Mouse (Mus musculus): ENCODE data around the gene Zfyve9. TPM values are rescaled to one million over a fixed set of nuclear protein-coding genes. Genes with fewer than 3 reads are reported as not detected.

The Zfyve9 gene
- 3.3 and 3.4 TPM in 2 replicates for polyA plus RNA-seq (2016; fragmentation: Nextera tagmentation; extraction: Ambion mirVana)

GRCm38 (mm10) chr4:108780057-108780863, at the start of gene Zfyve9:
Zfyve9 (minus strand) TSS chr4:108780798.
- Histone ChIP-seq H3K27ac (peak within 1 kb of the TSS; percentile 99), H3K4me1 (peaks cover 7% of the 10 kb centered on the region; the same call in 1 of the 2 replicates), H3K9me3 (no peaks in the 10 kb centered on the region), H3K36me3 (no peaks in the 10 kb centered on the region), H3K27me3 (ENCODE audit: insufficient read depth, poor library complexity, severe bottlenecking) (no peaks in the 10 kb centered on the region), H3K4me3 (peak within 1 kb of the TSS; percentile 93)
- under 1% methylated on average over 93 of the region's 111 CpGs for WGBS
- DNase-seq (ENCODE audit: low spot score): peak; percentile 84

GRCm38 (mm10) chr4:108826643-108827042, 46.0 kb upstream of the Zfyve9 start:
- H3K36me3 ChIP-seq: peaks cover 81% of the 10 kb centered on the region

DNA sequence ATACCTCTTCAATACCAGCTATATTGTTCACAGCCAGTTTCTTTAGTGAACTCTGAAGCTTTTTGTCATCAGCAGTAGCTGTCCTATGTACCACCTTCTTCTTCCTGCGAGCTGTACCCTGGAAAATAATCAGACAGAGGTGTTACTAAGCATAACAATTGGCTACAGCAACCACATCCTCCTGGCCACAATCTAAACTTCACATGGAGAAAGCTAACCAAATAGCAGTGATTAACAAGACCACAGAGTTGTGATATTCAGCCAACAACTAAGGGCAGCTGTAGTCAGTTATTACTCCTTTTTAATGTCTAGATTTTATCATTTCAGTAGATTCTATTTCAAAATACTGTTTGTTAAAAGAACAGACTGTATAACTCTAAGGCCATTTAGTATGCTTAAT, 45.5 kb upstream of the Zfyve9 start:
- DNase-seq (ENCODE audit: low spot score): no peak
- Histone ChIP-seq H3K27me3 (ENCODE audit: insufficient read depth, poor library complexity, severe bottlenecking) (no peaks in the 10 kb centered on the region), H3K4me1 (no peaks in the 10 kb centered on the region), H3K27ac (no peak overlapping the region), H3K9me3 (no peaks in the 10 kb centered on the region), H3K36me3 (peaks cover 86% of the 10 kb centered on the region), H3K4me3 (no peak overlapping the region)
- WGBS: 73% methylated on average over 1 of the region's 1 CpGs

More at GRCm38 (mm10) chr4:108826643-108827042, 46.0 kb upstream of the Zfyve9 start:
- WGBS: 90% methylated on average over 2 of the region's 2 CpGs
- no peak overlapping the region for H3K27ac ChIP-seq
- H3K9me3 ChIP-seq: no peaks in the 10 kb centered on the region
- peaks cover under 1% of the 10 kb centered on the region; the same call in 1 of the 2 replicates for H3K4me1 ChIP-seq
- H3K27me3 ChIP-seq (ENCODE audit: insufficient read depth, poor library complexity, severe bottlenecking): no peaks in the 10 kb centered on the region
- H3K4me3 ChIP-seq: no peak overlapping the region
- DNase-seq (ENCODE audit: low spot score): no peak

DNA sequence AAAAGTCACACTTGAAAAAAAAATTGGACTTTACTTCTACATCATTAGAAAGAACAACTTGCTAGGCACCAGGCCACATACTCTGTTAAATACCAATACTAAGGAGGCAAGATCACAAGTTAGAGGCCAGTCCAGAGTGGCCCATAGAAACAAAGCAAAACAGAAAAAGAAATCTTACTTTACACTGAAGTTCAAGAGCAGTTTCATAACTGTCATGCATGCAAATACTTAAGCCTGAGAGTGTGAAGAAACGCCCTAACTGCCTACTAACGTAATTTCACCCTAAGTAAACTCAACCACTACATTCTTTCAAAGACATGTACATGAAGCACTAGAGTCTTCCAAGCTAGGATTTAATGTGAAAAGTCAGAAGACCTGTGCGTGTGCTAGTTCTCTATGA, 45.1 kb upstream of the Zfyve9 start:
- H3K4me3 ChIP-seq: no peak overlapping the region
- no peaks in the 10 kb centered on the region for H3K4me1 ChIP-seq
- H3K27ac ChIP-seq: no peak overlapping the region
- H3K36me3 ChIP-seq: peaks cover 90% of the 10 kb centered on the region
- WGBS: 93% methylated on average over 3 of the region's 3 CpGs
- H3K27me3 ChIP-seq (ENCODE audit: insufficient read depth, poor library complexity, severe bottlenecking): no peaks in the 10 kb centered on the region
- no peaks in the 10 kb centered on the region for H3K9me3 ChIP-seq
- no peak for DNase-seq (ENCODE audit: low spot score)

DNA sequence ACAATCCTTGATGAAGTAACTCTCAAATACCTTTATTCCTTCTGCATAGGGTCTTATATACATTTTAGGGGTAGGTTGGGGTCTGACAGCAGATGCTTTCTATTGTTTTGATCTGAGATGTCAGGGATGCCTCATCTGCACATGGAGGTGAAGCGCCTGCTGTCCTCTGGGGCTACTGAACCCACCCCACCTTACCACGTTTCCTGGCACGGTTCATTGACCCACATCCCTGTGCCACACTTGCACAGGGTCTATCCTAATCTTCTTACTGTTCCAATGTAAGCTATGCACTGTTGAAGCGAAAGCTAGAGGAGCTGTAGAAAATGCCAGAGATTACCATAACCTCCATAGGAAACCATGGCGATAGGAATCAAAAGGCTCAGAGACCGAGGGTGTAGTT, 31.0 kb upstream of the Zfyve9 start:
- 76% methylated on average over 6 of the region's 6 CpGs for WGBS
- no peak overlapping the region for H3K27ac ChIP-seq
- H3K9me3 ChIP-seq: no peaks in the 10 kb centered on the region
- H3K4me3 ChIP-seq: no peak overlapping the region
- no peaks in the 10 kb centered on the region for H3K27me3 ChIP-seq (ENCODE audit: insufficient read depth, poor library complexity, severe bottlenecking)
- no peaks in the 10 kb centered on the region for H3K4me1 ChIP-seq
- peaks cover 12% of the 10 kb centered on the region; the same call in 1 of the 2 replicates for H3K36me3 ChIP-seq
- no peak for DNase-seq (ENCODE audit: low spot score)

DNA sequence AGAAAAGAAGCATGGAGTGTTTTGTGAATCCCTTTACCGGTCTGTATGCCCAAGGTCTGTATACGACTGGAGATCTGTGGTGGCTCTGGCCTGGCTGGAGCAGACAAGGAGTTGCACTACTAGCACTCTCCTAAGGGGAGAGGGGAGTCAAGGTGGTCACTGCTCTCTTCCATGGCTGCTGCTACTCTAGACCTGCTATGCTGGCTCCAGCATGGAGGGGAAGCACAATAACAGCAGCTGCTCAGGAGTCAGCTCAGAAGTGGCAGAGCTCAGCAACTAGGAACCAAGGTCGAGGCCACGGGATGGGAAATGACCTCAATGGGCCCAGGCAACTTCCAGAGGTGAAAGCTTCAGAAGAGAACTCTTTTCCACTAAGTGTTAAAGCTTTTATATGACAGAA, 30.5 kb upstream of the Zfyve9 start:
- Histone ChIP-seq H3K27ac (no peak overlapping the region), H3K4me1 (no peaks in the 10 kb centered on the region), H3K36me3 (peaks cover 12% of the 10 kb centered on the region; the same call in 1 of the 2 replicates), H3K9me3 (no peaks in the 10 kb centered on the region), H3K4me3 (no peak overlapping the region), H3K27me3 (ENCODE audit: insufficient read depth, poor library complexity, severe bottlenecking) (no peaks in the 10 kb centered on the region)
- no peak for DNase-seq (ENCODE audit: low spot score)
- WGBS: 50% methylated on average over 4 of the region's 4 CpGs

DNA sequence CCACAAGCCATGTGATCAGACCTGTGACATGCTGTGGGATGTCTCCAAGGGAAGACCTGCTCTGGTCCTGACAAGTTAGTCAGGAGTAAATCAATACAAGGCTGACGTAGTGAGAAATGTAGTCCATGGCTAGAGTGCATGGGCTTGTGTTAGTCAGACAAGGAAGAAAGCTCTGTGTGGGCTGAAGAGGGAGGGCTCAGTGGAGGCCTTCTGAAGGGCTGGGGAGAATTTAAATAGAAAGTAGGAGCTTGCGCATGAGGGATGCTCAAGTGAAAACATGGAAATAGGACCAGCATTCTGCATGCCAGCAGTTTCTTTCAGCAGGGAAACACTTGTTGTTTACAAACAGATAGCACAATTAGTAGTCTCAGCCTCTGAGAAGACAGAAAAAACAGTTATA, 22.9 kb upstream of the Zfyve9 start:
- no peak for DNase-seq (ENCODE audit: low spot score)
- no peaks in the 10 kb centered on the region for H3K36me3 ChIP-seq
- no peak overlapping the region for H3K27ac ChIP-seq
- WGBS: 83% methylated on average over 2 of the region's 2 CpGs
- no peak overlapping the region for H3K4me3 ChIP-seq
- no peaks in the 10 kb centered on the region for H3K27me3 ChIP-seq (ENCODE audit: insufficient read depth, poor library complexity, severe bottlenecking)
- H3K9me3 ChIP-seq: no peaks in the 10 kb centered on the region
- no peaks in the 10 kb centered on the region for H3K4me1 ChIP-seq

- Histone ChIP-seq H3K36me3 (no peaks in the 10 kb centered on the region), H3K27ac (no peak overlapping the region), H3K27me3 (ENCODE audit: insufficient read depth, poor library complexity, severe bottlenecking) (no peaks in the 10 kb centered on the region), H3K4me1 (peaks cover 4% of the 10 kb centered on the region; the same call in 1 of the 2 replicates), H3K4me3 (no peak overlapping the region), H3K9me3 (no peaks in the 10 kb centered on the region)
- 45% methylated on average over 2 of the region's 2 CpGs for WGBS
- no peak for DNase-seq (ENCODE audit: low spot score)
These were observed 17.7 kb upstream of the Zfyve9 start for GRCm38 (mm10) chr4:108798083-108798830.

DNA sequence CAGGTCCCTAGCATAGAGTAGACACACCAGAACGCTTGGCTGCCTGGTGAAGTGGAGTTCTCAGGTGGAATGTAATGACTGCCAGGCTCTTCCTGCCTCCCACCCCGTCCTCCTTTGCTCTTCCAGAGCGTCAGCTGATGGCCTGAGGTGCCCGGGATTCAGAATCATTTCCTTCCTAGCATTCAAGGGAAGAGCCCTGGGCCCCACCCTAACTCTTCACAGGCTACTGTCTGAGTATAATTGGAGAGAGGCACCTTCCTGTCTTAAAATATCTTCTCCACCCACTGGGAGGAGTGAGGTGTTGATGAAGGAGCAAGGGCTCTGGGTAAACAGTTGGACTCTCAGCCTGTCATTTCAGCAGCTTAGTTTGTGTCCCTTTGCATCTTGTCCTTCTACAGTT, 16.1 kb upstream of the Zfyve9 start:
- no peak overlapping the region for H3K27ac ChIP-seq
- 46% methylated on average over 4 of the region's 4 CpGs for WGBS
- H3K9me3 ChIP-seq: no peaks in the 10 kb centered on the region
- H3K4me1 ChIP-seq: peaks cover 4% of the 10 kb centered on the region; the same call in 1 of the 2 replicates
- H3K27me3 ChIP-seq (ENCODE audit: insufficient read depth, poor library complexity, severe bottlenecking): no peaks in the 10 kb centered on the region
- H3K4me3 ChIP-seq: no peak overlapping the region
- no peaks in the 10 kb centered on the region for H3K36me3 ChIP-seq
- no peak for DNase-seq (ENCODE audit: low spot score)

DNA sequence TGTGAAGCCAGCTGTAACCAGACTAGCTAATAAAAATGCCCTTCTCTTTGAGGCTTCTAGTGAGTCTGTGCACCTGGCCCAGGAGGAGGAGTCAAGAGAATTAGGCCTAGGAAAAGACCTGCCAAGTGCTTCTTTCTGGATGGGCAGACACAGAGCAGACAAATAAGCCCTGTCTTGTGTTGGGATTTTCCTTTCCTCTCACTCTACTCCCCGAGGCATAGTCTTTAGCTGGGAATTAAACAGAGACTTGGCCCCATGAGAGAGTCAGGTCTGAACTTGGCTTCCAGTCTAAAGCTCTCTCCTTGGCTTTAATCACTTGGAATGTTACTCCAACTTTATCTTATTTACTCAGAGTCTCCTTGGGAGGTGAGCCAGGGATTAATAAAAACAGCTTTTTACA, 13.3 kb upstream of the Zfyve9 start:
- H3K36me3 ChIP-seq: no peaks in the 10 kb centered on the region
- H3K9me3 ChIP-seq: no peaks in the 10 kb centered on the region
- WGBS: 75% methylated on average over 1 of the region's 1 CpGs
- H3K4me1 ChIP-seq: peaks cover 4% of the 10 kb centered on the region; the same call in 1 of the 2 replicates
- H3K27ac ChIP-seq: no peak overlapping the region
- DNase-seq (ENCODE audit: low spot score): no peak
- no peak overlapping the region for H3K4me3 ChIP-seq
- no peaks in the 10 kb centered on the region for H3K27me3 ChIP-seq (ENCODE audit: insufficient read depth, poor library complexity, severe bottlenecking)

GRCm38 (mm10) chr4:108790507-108790906, 9.9 kb upstream of the Zfyve9 start:
- H3K4me3 ChIP-seq: no peak overlapping the region
- H3K27ac ChIP-seq: no peak overlapping the region
- H3K4me1 ChIP-seq: no peaks in the 10 kb centered on the region
- H3K9me3 ChIP-seq: no peaks in the 10 kb centered on the region
- WGBS: 52% methylated on average over 1 of the region's 1 CpGs
- DNase-seq (ENCODE audit: low spot score): no peak
- H3K27me3 ChIP-seq (ENCODE audit: insufficient read depth, poor library complexity, severe bottlenecking): no peaks in the 10 kb centered on the region
- H3K36me3 ChIP-seq: no peaks in the 10 kb centered on the region

GRCm38 (mm10) chr4:108789258-108789936, 8.8 kb upstream of the Zfyve9 start:
- Histone ChIP-seq H3K27me3 (ENCODE audit: insufficient read depth, poor library complexity, severe bottlenecking) (no peaks in the 10 kb centered on the region), H3K27ac (no peak overlapping the region), H3K36me3 (no peaks in the 10 kb centered on the region), H3K4me1 (no peaks in the 10 kb centered on the region), H3K4me3 (no peak overlapping the region), H3K9me3 (no peaks in the 10 kb centered on the region)
- DNase-seq (ENCODE audit: low spot score): no peak
- WGBS: 76% methylated on average over 6 of the region's 6 CpGs
